Mouse (Mus musculus): Measurements from ENCODE around the gene Atg9b. TPM values are rescaled to one million over a fixed set of nuclear protein-coding genes. Genes with fewer than 3 reads are reported as not detected.

The Atg9b gene
- polyA plus RNA-seq, 1 experiment from 2014 or later, result 0.61 TPM

DNA sequence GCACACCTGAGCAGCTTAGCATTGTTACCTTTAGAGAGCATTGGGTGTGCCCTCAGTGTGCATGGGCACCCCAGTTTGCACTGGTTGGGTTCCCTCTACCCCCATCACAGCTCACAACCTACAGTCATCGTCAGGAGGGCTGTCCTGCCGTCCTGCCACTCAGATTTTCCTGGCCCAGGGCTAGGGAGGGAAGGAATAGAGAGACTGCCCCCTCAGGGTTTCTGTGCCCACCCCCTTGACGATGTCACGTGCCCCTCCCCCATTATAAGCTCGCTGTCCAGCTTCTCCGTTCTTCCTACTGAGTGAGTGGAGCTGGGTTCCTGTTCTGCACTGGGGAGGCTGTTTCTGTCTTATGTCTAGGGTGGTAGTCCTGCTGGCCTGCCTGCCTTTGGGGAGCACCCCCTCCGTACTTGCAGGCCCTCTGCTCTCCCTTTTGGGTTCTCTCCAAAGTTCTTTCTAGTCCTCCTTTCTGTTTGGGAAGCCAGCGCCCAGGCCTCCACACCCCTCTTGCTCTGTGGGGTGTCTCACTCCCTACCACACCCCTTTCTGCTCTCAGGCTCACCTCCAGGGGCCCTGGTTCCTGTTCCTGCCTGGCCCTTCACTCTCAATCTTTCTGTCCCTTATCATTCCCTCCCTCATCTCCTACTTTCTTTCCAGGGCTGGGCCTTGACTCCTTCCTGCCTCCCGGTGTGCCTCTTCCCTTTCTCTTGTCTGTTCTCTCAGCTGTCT, 34.8 kb upstream of the Atg9b start:
- Histone ChIP-seq H3K4me3 (ENCODE audit: low read depth, low read length) (peak overlapping the region; percentile 75), H3K36me3 (ENCODE audit: control insufficient read depth, insufficient read depth) (peaks cover 24% of the 10 kb centered on the region), H3K4me1 (replicated peaks; ENCODE audit: control insufficient read depth, insufficient read depth, low read length) (peaks cover 10% of the 10 kb centered on the region), H3K9ac (ENCODE audit: low read depth, low read length) (peak overlapping the region; percentile 63; the same call in 1 of the 2 replicates), H3K27ac (ENCODE audit: low read depth, low read length) (peak overlapping the region; percentile 88), H3K27me3 (replicated peaks; ENCODE audit: control insufficient read depth, insufficient read depth, low read length) (no peaks in the 10 kb centered on the region), H3K4me2 (replicated peaks; ENCODE audit: low read depth) (peak overlapping the region; percentile 84), H3K9me3 (ENCODE audit: control insufficient read depth) (no peaks in the 10 kb centered on the region)
- no peak for TF ChIP-seq CTCF (IDR thresholded peaks at IDR 0.05; ENCODE audit: low read depth)
- 5% methylated on average over 9 of the region's 9 CpGs for whole genome bisulfite sequencing
- no peak for ATAC-seq

DNA sequence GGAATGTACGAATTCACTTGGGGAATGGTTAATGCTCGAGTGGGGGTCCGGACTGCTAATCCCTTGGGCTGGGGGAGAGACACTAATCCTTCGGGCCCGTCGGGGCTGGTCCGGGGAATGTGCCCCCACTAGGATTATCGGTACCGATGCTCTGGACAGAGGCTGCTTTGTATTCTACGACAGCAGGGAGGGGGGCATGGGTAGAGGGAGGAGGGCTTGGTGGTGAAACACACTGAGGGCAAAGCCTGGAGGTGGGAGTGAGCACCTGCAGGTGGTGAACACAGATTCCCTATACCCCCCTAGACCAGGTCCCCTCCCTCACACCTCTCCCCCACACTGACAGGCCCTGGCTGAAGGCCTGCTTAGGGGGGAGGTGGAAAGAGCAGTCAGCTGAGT, 34.1 kb upstream of the Atg9b start:
- H3K27ac ChIP-seq (ENCODE audit: low read depth, low read length), result peak overlapping the region; percentile 88; the same call in 1 of the 2 replicates
- peak overlapping the region; percentile 75 for H3K4me3 ChIP-seq (ENCODE audit: low read depth, low read length)
- WGBS, result 2% methylated on average over 10 of the region's 10 CpGs
- H3K36me3 ChIP-seq (ENCODE audit: control insufficient read depth, insufficient read depth), result peaks cover 21% of the 10 kb centered on the region
- peak overlapping the region; percentile 63 for H3K9ac ChIP-seq (ENCODE audit: low read depth, low read length)
- ATAC-seq, result no peak
- no peaks in the 10 kb centered on the region for H3K27me3 ChIP-seq (replicated peaks; ENCODE audit: control insufficient read depth, insufficient read depth, low read length)
- 0 out of 2 replicates have a peak, but pooled peaks have one; percentile 7 for TF ChIP-seq CTCF (IDR thresholded peaks at IDR 0.05; ENCODE audit: low read depth)
- H3K4me1 ChIP-seq (replicated peaks; ENCODE audit: control insufficient read depth, insufficient read depth, low read length), result peaks cover 10% of the 10 kb centered on the region
- no peaks in the 10 kb centered on the region for H3K9me3 ChIP-seq (ENCODE audit: control insufficient read depth)
- peak overlapping the region; percentile 84 for H3K4me2 ChIP-seq (replicated peaks; ENCODE audit: low read depth)

DNA sequence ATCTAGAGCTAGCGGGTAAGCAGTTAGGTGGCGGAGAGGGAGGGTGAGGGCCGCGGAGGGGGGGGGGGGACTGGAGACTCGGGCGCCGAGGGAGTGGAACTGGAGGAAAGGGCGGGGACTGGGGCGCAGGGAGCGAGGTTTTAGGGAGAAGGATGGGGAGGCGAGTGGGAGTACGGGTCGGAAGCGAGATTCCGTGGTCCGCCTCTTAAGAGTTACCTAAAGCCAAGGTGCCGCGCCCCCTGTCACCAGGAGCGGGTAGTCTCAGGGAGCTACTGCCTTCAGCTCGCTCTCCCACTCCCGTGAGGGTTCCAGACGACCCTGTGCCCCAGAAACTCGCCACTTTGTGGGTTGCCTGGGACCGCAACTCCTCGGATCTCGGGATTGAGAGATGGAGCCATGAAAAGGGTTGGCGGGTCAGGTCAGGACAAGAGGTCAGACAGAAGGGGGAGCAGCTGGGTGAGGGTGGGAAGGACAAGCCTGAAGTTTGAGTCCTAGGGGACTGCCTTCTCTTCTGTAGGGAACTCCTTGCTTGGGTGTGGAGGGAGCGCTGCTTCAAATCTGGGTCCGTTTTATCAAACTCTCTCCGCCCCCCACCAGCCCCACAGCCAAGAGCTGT, 33.6 kb upstream of the Atg9b start:
- ATAC-seq, result no peak

DNA sequence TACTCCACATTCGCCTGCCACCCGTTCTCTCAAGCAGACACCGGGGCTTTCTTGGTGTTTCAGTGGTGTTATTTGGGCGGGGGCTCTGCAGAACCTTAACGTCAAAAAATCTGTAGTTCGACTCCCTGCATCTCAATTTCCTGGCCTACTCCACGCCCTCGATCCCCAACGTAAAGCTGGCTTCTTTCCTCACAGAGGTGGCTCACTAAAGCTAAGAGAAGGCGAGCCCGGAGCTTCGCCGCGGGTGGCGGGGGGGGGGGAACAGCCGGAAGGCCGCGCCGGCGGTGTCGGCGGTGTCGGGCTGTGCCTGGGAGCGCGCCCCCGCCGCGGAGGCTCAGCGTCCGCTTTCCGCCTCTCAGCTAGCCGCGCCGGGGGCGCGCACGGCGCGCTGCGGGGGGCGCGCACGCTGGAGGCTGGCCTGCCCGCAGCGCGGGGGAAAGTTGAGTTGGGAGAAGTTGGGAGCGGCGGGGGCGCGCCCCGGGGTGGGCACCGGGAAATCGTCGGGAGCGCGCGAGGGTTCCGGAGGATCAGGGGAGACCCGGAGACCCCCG, 33.0 kb upstream of the Atg9b start:
- WGBS, result 2% methylated on average over 58 of the region's 60 CpGs
- Histone ChIP-seq H3K4me3 (ENCODE audit: low read depth, low read length) (peak overlapping the region; percentile 75), H3K36me3 (ENCODE audit: control insufficient read depth, insufficient read depth) (peaks cover 21% of the 10 kb centered on the region), H3K27ac (ENCODE audit: low read depth, low read length) (peak overlapping the region; percentile 96), H3K9ac (ENCODE audit: low read depth, low read length) (peak overlapping the region; percentile 63), H3K4me2 (replicated peaks; ENCODE audit: low read depth) (peak overlapping the region; percentile 84), H3K27me3 (replicated peaks; ENCODE audit: control insufficient read depth, insufficient read depth, low read length) (no peaks in the 10 kb centered on the region), H3K9me3 (ENCODE audit: control insufficient read depth) (no peaks in the 10 kb centered on the region), H3K4me1 (replicated peaks; ENCODE audit: control insufficient read depth, insufficient read depth, low read length) (peaks cover 10% of the 10 kb centered on the region)
- ATAC-seq, result peak; percentile 40
- TF ChIP-seq CTCF (IDR thresholded peaks at IDR 0.05; ENCODE audit: low read depth), result no peak

More for the DNA sequence above, 33.6 kb upstream of the Atg9b start:
- Histone ChIP-seq H3K4me1 (replicated peaks; ENCODE audit: control insufficient read depth, insufficient read depth, low read length) (peaks cover 10% of the 10 kb centered on the region), H3K36me3 (ENCODE audit: control insufficient read depth, insufficient read depth) (peaks cover 21% of the 10 kb centered on the region), H3K9me3 (ENCODE audit: control insufficient read depth) (no peaks in the 10 kb centered on the region), H3K27ac (ENCODE audit: low read depth, low read length) (peak overlapping the region; percentile 96), H3K9ac (ENCODE audit: low read depth, low read length) (peak overlapping the region; percentile 63), H3K27me3 (replicated peaks; ENCODE audit: control insufficient read depth, insufficient read depth, low read length) (no peaks in the 10 kb centered on the region), H3K4me2 (replicated peaks; ENCODE audit: low read depth) (peak overlapping the region; percentile 84), H3K4me3 (ENCODE audit: low read depth, low read length) (peak overlapping the region; percentile 75)
- WGBS, result under 1% methylated on average over 30 of the region's 30 CpGs
- TF ChIP-seq CTCF (IDR thresholded peaks at IDR 0.05; ENCODE audit: low read depth), result peak; percentile 57

DNA sequence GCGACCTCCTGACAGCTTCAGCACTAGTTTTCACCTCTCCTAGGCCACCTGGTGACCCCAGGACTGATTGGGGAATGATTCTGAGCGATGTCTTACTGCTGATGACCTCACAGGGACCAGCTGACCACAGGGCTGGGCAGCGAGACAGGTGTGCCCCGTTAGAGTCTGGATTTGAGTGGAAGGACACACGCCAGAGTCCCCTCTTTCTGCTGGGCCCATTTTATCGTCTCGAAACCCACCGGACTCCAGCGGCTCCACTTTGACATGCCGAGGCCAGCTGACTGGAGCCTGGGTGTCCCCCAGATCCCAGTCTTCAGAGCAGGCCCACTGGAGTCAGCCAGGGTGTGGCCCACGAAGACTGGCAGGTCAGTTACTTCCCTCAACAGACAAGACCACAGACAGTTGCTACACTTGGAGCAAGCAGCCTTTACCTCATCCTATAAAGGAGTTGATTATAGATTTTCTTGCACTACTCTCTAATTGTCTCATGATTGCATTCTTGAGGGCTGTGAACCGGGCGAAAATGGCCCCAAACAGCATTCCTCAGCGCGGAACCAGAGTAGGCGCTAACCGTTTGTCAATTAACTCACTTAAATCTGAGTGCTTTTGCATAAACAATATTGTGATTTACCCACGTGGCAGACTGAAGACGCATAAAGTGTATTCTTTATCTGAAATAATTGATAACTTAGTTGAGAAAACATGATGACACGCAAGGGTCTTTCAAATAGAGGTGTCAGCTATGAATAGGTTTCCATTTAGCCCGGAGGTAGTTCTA, 32.2 kb upstream of the Atg9b start:
- Histone ChIP-seq H3K4me1 (replicated peaks; ENCODE audit: control insufficient read depth, insufficient read depth, low read length) (peaks cover 10% of the 10 kb centered on the region), H3K4me3 (ENCODE audit: low read depth, low read length) (peak overlapping the region; percentile 75), H3K9ac (ENCODE audit: low read depth, low read length) (peak overlapping the region; percentile 63), H3K36me3 (ENCODE audit: control insufficient read depth, insufficient read depth) (peaks cover 22% of the 10 kb centered on the region; the same call in 1 of the 2 replicates), H3K9me3 (ENCODE audit: control insufficient read depth) (no peaks in the 10 kb centered on the region), H3K27ac (ENCODE audit: low read depth, low read length) (peak overlapping the region; percentile 96), H3K27me3 (replicated peaks; ENCODE audit: control insufficient read depth, insufficient read depth, low read length) (no peaks in the 10 kb centered on the region), H3K4me2 (replicated peaks; ENCODE audit: low read depth) (peak overlapping the region; percentile 84)
- TF ChIP-seq CTCF (IDR thresholded peaks at IDR 0.05; ENCODE audit: low read depth), result no peak
- peak; percentile 5; the same call in 1 of the 2 replicates for ATAC-seq
- WGBS, result 7% methylated on average over 21 of the region's 21 CpGs
